Mouse (Mus musculus): ENCODE measurements around the gene Abhd17c. TPM values are rescaled to one million over a fixed set of nuclear protein-coding genes. Genes with fewer than 3 reads are reported as not detected.
"Not testable (repeated sequence)": the region's sequence is repeated elsewhere in the genome, so short reads cannot be mapped to it uniquely, and the experiment has no call there.

The Abhd17c gene
- polyA plus RNA-seq, 1 experiment: 151 TPM

GRCm38 (mm10) chr7:84135799-84136700, 15.6 kb downstream of the Abhd17c start:
- peak; percentile 84 for DNase-seq
- H3K36me3 ChIP-seq (ENCODE audit: control insufficient read depth, insufficient read depth, low read length): no peaks in the 10 kb centered on the region; the same call in 1 of the 2 replicates
- WGBS: 9% methylated on average over 4 of the region's 4 CpGs
- no peaks in the 10 kb centered on the region for H3K27me3 ChIP-seq (replicated peaks; ENCODE audit: control insufficient read depth, insufficient read depth, low read length)
- peak overlapping the region; percentile 92 for H3K27ac ChIP-seq (ENCODE audit: insufficient read depth, low read depth, low read length)
- peaks cover 80% of the 10 kb centered on the region for H3K4me1 ChIP-seq (ENCODE audit: control insufficient read depth, insufficient read depth, low read length)
- no peak overlapping the region for H3K4me3 ChIP-seq (ENCODE audit: insufficient read depth, low read depth, low read length)
- TF ChIP-seq CTCF (conservative IDR thresholded peaks at IDR 0.05; ENCODE audit: insufficient read depth, insufficient read length, low read depth, low read length): no peak
- no peak for TF ChIP-seq POLR2A (IDR thresholded peaks at IDR 0.05; ENCODE audit: low read depth, low read length)

GRCm38 (mm10) chr7:84132704-84133103, 19.0 kb downstream of the Abhd17c start:
- Histone ChIP-seq H3K27ac (ENCODE audit: insufficient read depth, low read depth, low read length) (peak overlapping the region; percentile 87), H3K36me3 (ENCODE audit: control insufficient read depth, insufficient read depth, low read length) (no peaks in the 10 kb centered on the region; the same call in 1 of the 2 replicates), H3K4me3 (ENCODE audit: insufficient read depth, low read depth, low read length) (no peak overlapping the region), H3K27me3 (replicated peaks; ENCODE audit: control insufficient read depth, insufficient read depth, low read length) (no peaks in the 10 kb centered on the region), H3K4me1 (ENCODE audit: control insufficient read depth, insufficient read depth, low read length) (peaks cover 71% of the 10 kb centered on the region)
- TF ChIP-seq CTCF (conservative IDR thresholded peaks at IDR 0.05; ENCODE audit: insufficient read depth, insufficient read length, low read depth, low read length) (no peak), POLR2A (IDR thresholded peaks at IDR 0.05; ENCODE audit: low read depth, low read length) (no peak)
- DNase-seq: peak; percentile 97
- 5% methylated on average over 1 of the region's 1 CpGs for WGBS

- no peaks in the 10 kb centered on the region for H3K27me3 ChIP-seq (replicated peaks; ENCODE audit: control insufficient read depth, insufficient read depth, low read length)
- H3K36me3 ChIP-seq (ENCODE audit: control insufficient read depth, insufficient read depth, low read length): no peaks in the 10 kb centered on the region; the same call in 1 of the 2 replicates
- peak; percentile 71 for DNase-seq
- 34% methylated on average over 4 of the region's 4 CpGs for WGBS
- no peak overlapping the region for H3K4me3 ChIP-seq (ENCODE audit: insufficient read depth, low read depth, low read length)
- H3K27ac ChIP-seq (ENCODE audit: insufficient read depth, low read depth, low read length): peak overlapping the region; percentile 67
- H3K4me1 ChIP-seq (ENCODE audit: control insufficient read depth, insufficient read depth, low read length): peaks cover 69% of the 10 kb centered on the region
- TF ChIP-seq CTCF (conservative IDR thresholded peaks at IDR 0.05; ENCODE audit: insufficient read depth, insufficient read length, low read depth, low read length) (no peak), POLR2A (IDR thresholded peaks at IDR 0.05; ENCODE audit: low read depth, low read length) (no peak)
Observed at GRCm38 (mm10) chr7:84131736-84132135, 20.0 kb downstream of the Abhd17c start.

- DNase-seq: peak; percentile 82
Observed at GRCm38 (mm10) chr7:84128661-84129060, 23.0 kb downstream of the Abhd17c start.

GRCm38 (mm10) chr7:84125730-84126129, 26.0 kb downstream of the Abhd17c start:
- Histone ChIP-seq H3K27me3 (replicated peaks; ENCODE audit: control insufficient read depth, insufficient read depth, low read length) (no peaks in the 10 kb centered on the region), H3K36me3 (ENCODE audit: control insufficient read depth, insufficient read depth, low read length) (no peaks in the 10 kb centered on the region), H3K27ac (ENCODE audit: insufficient read depth, low read depth, low read length) (0 out of 2 replicates have a peak overlapping the region, but pooled peaks have one; percentile 32), H3K4me3 (ENCODE audit: insufficient read depth, low read depth, low read length) (no peak overlapping the region), H3K4me1 (ENCODE audit: control insufficient read depth, insufficient read depth, low read length) (peaks cover 50% of the 10 kb centered on the region)
- TF ChIP-seq CTCF (conservative IDR thresholded peaks at IDR 0.05; ENCODE audit: insufficient read depth, insufficient read length, low read depth, low read length): no peak
- no peak for TF ChIP-seq POLR2A (IDR thresholded peaks at IDR 0.05; ENCODE audit: low read depth, low read length)
- 71% methylated on average over 1 of the region's 1 CpGs for WGBS
- no peak for DNase-seq

More at GRCm38 (mm10) chr7:84128661-84129060, 23.0 kb downstream of the Abhd17c start:
- WGBS: 22% methylated on average over 8 of the region's 8 CpGs
- no peaks in the 10 kb centered on the region for H3K27me3 ChIP-seq (replicated peaks; ENCODE audit: control insufficient read depth, insufficient read depth, low read length)
- no peak overlapping the region for H3K4me3 ChIP-seq (ENCODE audit: insufficient read depth, low read depth, low read length)
- no peak for TF ChIP-seq CTCF (conservative IDR thresholded peaks at IDR 0.05; ENCODE audit: insufficient read depth, insufficient read length, low read depth, low read length)
- TF ChIP-seq POLR2A (IDR thresholded peaks at IDR 0.05; ENCODE audit: low read depth, low read length): no peak
- no peaks in the 10 kb centered on the region for H3K36me3 ChIP-seq (ENCODE audit: control insufficient read depth, insufficient read depth, low read length)
- H3K4me1 ChIP-seq (ENCODE audit: control insufficient read depth, insufficient read depth, low read length): peaks cover 58% of the 10 kb centered on the region
- H3K27ac ChIP-seq (ENCODE audit: insufficient read depth, low read depth, low read length): peak overlapping the region; percentile 21

GRCm38 (mm10) chr7:84123651-84124050, 28.0 kb downstream of the Abhd17c start:
- H3K36me3 ChIP-seq (ENCODE audit: control insufficient read depth, insufficient read depth, low read length); DNase-seq; H3K27ac ChIP-seq (ENCODE audit: insufficient read depth, low read depth, low read length); H3K4me3 ChIP-seq (ENCODE audit: insufficient read depth, low read depth, low read length); H3K27me3 ChIP-seq (replicated peaks; ENCODE audit: control insufficient read depth, insufficient read depth, low read length): not testable (repeated sequence)
- peaks cover 52% of the 10 kb centered on the region for H3K4me1 ChIP-seq (ENCODE audit: control insufficient read depth, insufficient read depth, low read length)
- WGBS: 88% methylated on average over 3 of the region's 4 CpGs

- no peaks in the 10 kb centered on the region for H3K27me3 ChIP-seq (replicated peaks; ENCODE audit: control insufficient read depth, insufficient read depth, low read length)
- H3K36me3 ChIP-seq (ENCODE audit: control insufficient read depth, insufficient read depth, low read length): no peaks in the 10 kb centered on the region
- no peak for DNase-seq
- H3K4me1 ChIP-seq (ENCODE audit: control insufficient read depth, insufficient read depth, low read length): peaks cover 55% of the 10 kb centered on the region
- WGBS: 46% methylated on average over 3 of the region's 3 CpGs
- no peak overlapping the region for H3K27ac ChIP-seq (ENCODE audit: insufficient read depth, low read depth, low read length)
- H3K4me3 ChIP-seq (ENCODE audit: insufficient read depth, low read depth, low read length): no peak overlapping the region
- no peak for TF ChIP-seq POLR2A (IDR thresholded peaks at IDR 0.05; ENCODE audit: low read depth, low read length)
- TF ChIP-seq CTCF (conservative IDR thresholded peaks at IDR 0.05; ENCODE audit: insufficient read depth, insufficient read length, low read depth, low read length): no peak
Observed at GRCm38 (mm10) chr7:84121778-84122177, 29.9 kb downstream of the Abhd17c start.
